ENCODE assay signal across 14 mouse cellular contexts in genomic region chr1:59286316-59286850, GRCm38 (mm10). TPM values are rescaled to one million over a fixed set of nuclear protein-coding genes. Genes with fewer than 3 reads are reported as not detected.
DNase-seq lines count a peak whose midpoint lies in the region; ATAC-seq and TF ChIP-seq lines count a peak whose summit lies in the region.
"Had no signal": no experiment of that assay in that cellular context is flagged by ENCODE, and none has a peak within 500 bp of the region (broad histone marks: within the 10 kb centered on the region; RNA-seq: fewer than 3 reads in every experiment).

No protein-coding gene starts in this region.

- no peaks in the 10 kb centered on the region for H3K27me3 ChIP-seq in intestine, postnatal 0 days (replicated peaks; ENCODE audit: control insufficient read depth, insufficient read depth, low read length)
- H3K27me3 ChIP-seq in intestine, embryonic 15.5 days (replicated peaks), result no peaks in the 10 kb centered on the region
- H3K27me3 ChIP-seq in G1E (ENCODE audit: insufficient read depth, low read length), result peaks cover 39% of the 10 kb centered on the region
- H3K27me3 ChIP-seq: kidney, embryonic 15.5 days had no signal

- TF ChIP-seq CTCF in intestine, postnatal 0 days (IDR thresholded peaks at IDR 0.05; ENCODE audit: low read depth), result peak; percentile 56
- TF ChIP-seq CTCF in G1E (IDR thresholded peaks at IDR 0.05; ENCODE audit: low read depth, low read length), result peak; percentile 70; the same call in 1 of the 2 replicates

- no peak overlapping the region for H3K27ac ChIP-seq in intestine, postnatal 0 days (ENCODE audit: low read depth, low read length)
- H3K27ac ChIP-seq in intestine, embryonic 15.5 days, result no peak overlapping the region
- H3K27ac ChIP-seq: kidney, embryonic 15.5 days had no signal

- no peak overlapping the region for H3K9ac ChIP-seq in intestine, postnatal 0 days (ENCODE audit: low read depth, low read length)
- no peak overlapping the region for H3K9ac ChIP-seq in intestine, embryonic 15.5 days
- H3K9ac ChIP-seq: kidney, embryonic 15.5 days had no signal

- 73% methylated on average over 13 of the region's 13 CpGs for WGBS in intestine, postnatal 0 days
- 72% methylated on average over 13 of the region's 13 CpGs for WGBS in intestine, embryonic 15.5 days

- no peaks in the 10 kb centered on the region for H3K4me1 ChIP-seq in intestine, postnatal 0 days (replicated peaks; ENCODE audit: control insufficient read depth, insufficient read depth, low read length)
- H3K4me1 ChIP-seq in intestine, embryonic 15.5 days (replicated peaks), result no peaks in the 10 kb centered on the region
- H3K4me1 ChIP-seq in G1E (ENCODE audit: insufficient read depth, low read depth, low read length), result peaks cover 9% of the 10 kb centered on the region
- H3K4me1 ChIP-seq: kidney, embryonic 15.5 days had no signal

- H3K4me2 ChIP-seq in intestine, postnatal 0 days (replicated peaks; ENCODE audit: low read depth), result no peak overlapping the region
- H3K4me2 ChIP-seq in intestine, embryonic 15.5 days (replicated peaks), result no peak overlapping the region
- H3K4me2 ChIP-seq: kidney, embryonic 15.5 days had no signal

- peak; percentile 48 for DNase-seq in 416B (ENCODE audit: low read depth)
- no peak for DNase-seq in G1E (ENCODE audit: low spot score)
- peak; percentile 45 for DNase-seq in induced T-regulatory cell, adult 2 months (ENCODE audit: low read depth)
- no peak for DNase-seq in adrenal gland, adult 8-10 months
- DNase-seq in urinary bladder, postnatal 10 days (ENCODE audit: low spot score), result no peak
- no peak for DNase-seq in frontal cortex, postnatal 36 days (ENCODE audit: low spot score in 2 of 2)
- DNase-seq: gastrocnemius, postnatal 14 days had no signal

- H3K36me3 ChIP-seq in intestine, postnatal 0 days (ENCODE audit: control insufficient read depth, insufficient read depth), result no peaks in the 10 kb centered on the region
- no peaks in the 10 kb centered on the region for H3K36me3 ChIP-seq in intestine, embryonic 15.5 days
- no peaks in the 10 kb centered on the region for H3K36me3 ChIP-seq in G1E (replicated peaks)
- H3K36me3 ChIP-seq: kidney, embryonic 15.5 days had no signal

- ATAC-seq in intestine, postnatal 0 days, result no peak
- ATAC-seq in intestine, embryonic 15.5 days, result no peak
- ATAC-seq in G1E (ENCODE audit: extremely low read depth, insufficient number of reproducible peaks, low FRiP score, poor library complexity, severe bottlenecking), result no peak; the same call in 1 of the 2 replicates

- H3K9me3 ChIP-seq in intestine, postnatal 0 days (ENCODE audit: control insufficient read depth), result no peaks in the 10 kb centered on the region
- H3K9me3 ChIP-seq in intestine, embryonic 15.5 days, result no peaks in the 10 kb centered on the region
- no peaks in the 10 kb centered on the region for H3K9me3 ChIP-seq in G1E (replicated peaks)
- H3K9me3 ChIP-seq: kidney, embryonic 15.5 days had no signal

- H3K4me3 ChIP-seq in intestine, postnatal 0 days (ENCODE audit: low read depth, low read length), result no peak overlapping the region
- no peak overlapping the region for H3K4me3 ChIP-seq in intestine, embryonic 15.5 days (replicated peaks)
- H3K4me3 ChIP-seq in G1E (ENCODE audit: low read depth, low read length), result no peak overlapping the region
- H3K4me3 ChIP-seq: erythroblast, embryonic 14.5 days; kidney, embryonic 15.5 days had no signal

RNA-seq across cellular contexts. Expression of gene Cdk15, which starts 29.7 kb away (rescaled TPM):
- not detected in 2 replicates for polyA plus RNA-seq in intestine, postnatal 0 days (2015; fragmentation: Nextera tagmentation; extraction: Ambion mirVana)
- polyA plus RNA-seq in intestine, embryonic 15.5 days (2015; fragmentation: Nextera tagmentation; extraction: Ambion mirVana), result 0.20 and 0.63 TPM in 2 replicates
- total RNA-seq in G1E (2014; fragmentation: Nextera tagmentation) (not detected in 2 replicates), G1E (2017) (not detected in 2 replicates)
- polyA plus RNA-seq in G1E (2012), result 0.04 TPM in 1 of 2 replicates, not detected in the other
- under 1 TPM in 3 of 4 experiments, not detected in 1; 0.19 to 0.49 (median 0.35) TPM for total RNA-seq in adrenal gland, adult 8-10 months (2022)
- total RNA-seq: hematopoietic stem cell, adult 5-6 weeks; monocyte, adult 5-6 weeks had no signal
- polyA plus RNA-seq: erythroblast, embryonic 14.5 days; liver, embryonic 16.5 days had no signal

RNA-seq across cellular contexts. Expression of gene Als2, which starts 49.4 kb away (rescaled TPM):
- polyA plus RNA-seq in intestine, postnatal 0 days (2015; fragmentation: Nextera tagmentation; extraction: Ambion mirVana), result 2.6 and 3.2 TPM in 2 replicates
- 7.4 and 7.5 TPM in 2 replicates for polyA plus RNA-seq in intestine, embryonic 15.5 days (2015; fragmentation: Nextera tagmentation; extraction: Ambion mirVana)
- total RNA-seq in G1E (2014; fragmentation: Nextera tagmentation) (23.0 and 30.3 TPM in 2 replicates), G1E (2017) (40.0 and 42.6 TPM in 2 replicates)
- polyA plus RNA-seq in G1E (2012), result 4.0 and 6.9 TPM in 2 replicates
- 10 to 100 TPM; 11.2 to 13.5 (median 13.2) TPM for total RNA-seq in adrenal gland, adult 8-10 months (2022)

Comparison
In these comparisons a context has a peak if more than half of its experiments do, and no peak if none do; other contexts are left out.
1. DNase-seq: peak in 416B (single experiment) and induced T-regulatory cell, adult 2 months (single experiment); none in G1E (single experiment), adrenal gland, adult 8-10 months (single experiment), urinary bladder, postnatal 10 days (single experiment) and frontal cortex, postnatal 36 days (0 of 2).